Comparison of ENCODE assay signal across 8 mouse cellular contexts in genomic region chr6:125572291-125573188, GRCm38 (mm10). TPM values are rescaled to one million over a fixed set of nuclear protein-coding genes. Genes with fewer than 3 reads are reported as not detected.
A peak's percentile ranks its signal among the peaks of the same experiment; 100 is the strongest.
DNase-seq lines count a peak whose midpoint lies in the region; ATAC-seq lines count a peak whose summit lies in the region.

No protein-coding gene starts in this region.

- no peaks in the 10 kb centered on the region for H3K9me3 ChIP-seq in forebrain, embryonic 13.5 days (replicated peaks)
- no peaks in the 10 kb centered on the region for H3K9me3 ChIP-seq in liver, embryonic 16.5 days (replicated peaks; ENCODE audit: control insufficient read depth, low read length)
- H3K9me3 ChIP-seq in neural tube, embryonic 14.5 days (ENCODE audit: control insufficient read depth, low read length), result no peaks in the 10 kb centered on the region

- no peaks in the 10 kb centered on the region for H3K36me3 ChIP-seq in forebrain, embryonic 13.5 days (ENCODE audit: poor library complexity, severe bottlenecking)
- H3K36me3 ChIP-seq in liver, embryonic 16.5 days (ENCODE audit: control insufficient read depth, insufficient read depth), result no peaks in the 10 kb centered on the region
- no peaks in the 10 kb centered on the region for H3K36me3 ChIP-seq in neural tube, embryonic 14.5 days (ENCODE audit: control insufficient read depth, insufficient read depth, low read length)

- H3K4me1 ChIP-seq in forebrain, embryonic 13.5 days, result peaks cover 17% of the 10 kb centered on the region
- peaks cover 38% of the 10 kb centered on the region for H3K4me1 ChIP-seq in liver, embryonic 16.5 days (ENCODE audit: control insufficient read depth, low read depth, low read length)
- H3K4me1 ChIP-seq in neural tube, embryonic 14.5 days (ENCODE audit: control insufficient read depth, insufficient read depth, low read length), result peaks cover 12% of the 10 kb centered on the region

- WGBS in forebrain, embryonic 13.5 days, result 35% methylated on average over 18 of the region's 18 CpGs
- 20% methylated on average over 18 of the region's 18 CpGs for WGBS in liver, embryonic 16.5 days (ENCODE audit: insufficient replicate concordance)
- 41% methylated on average over 18 of the region's 18 CpGs for WGBS in neural tube, embryonic 14.5 days

- peak; percentile 71 for DNase-seq in 416B (ENCODE audit: low read depth)
- peak; percentile 50 to 78 for DNase-seq in adrenal gland, postnatal 4 days (ENCODE audit: low spot score in 2 of 2)
- DNase-seq in heart, postnatal 10 days, result peak; percentile 87 to 90
- peak; percentile 79 to 88 for DNase-seq in kidney, postnatal 4 days
- peak; percentile 87 for DNase-seq in testis, postnatal 10 days (ENCODE audit: low spot score)

- peak overlapping the region; percentile 60 for H3K4me2 ChIP-seq in forebrain, embryonic 13.5 days
- H3K4me2 ChIP-seq in liver, embryonic 16.5 days (ENCODE audit: low read depth, low read length), result peak overlapping the region; percentile 75
- peak overlapping the region; percentile 34 for H3K4me2 ChIP-seq in neural tube, embryonic 14.5 days (ENCODE audit: low read depth, low read length)

- intact Hi-C loops in heart, postnatal 10 days (cut with DNase I), result loop anchor here (2.0 kb wide), 1 partner anchor 26 kb away; no protein-coding TSS in a partner anchor

- peak overlapping the region; percentile 29 for H3K4me3 ChIP-seq in forebrain, embryonic 13.5 days
- peak overlapping the region; percentile 61 for H3K4me3 ChIP-seq in liver, embryonic 16.5 days (ENCODE audit: low read depth, low read length)
- H3K4me3 ChIP-seq in neural tube, embryonic 14.5 days (ENCODE audit: low read depth, low read length), result 0 out of 2 replicates have a peak overlapping the region, but pooled peaks have one; percentile 0

- 0 out of 2 replicates have a peak overlapping the region, but pooled peaks have one; percentile 12 for H3K9ac ChIP-seq in forebrain, embryonic 13.5 days
- peak overlapping the region; percentile 71 for H3K9ac ChIP-seq in liver, embryonic 16.5 days (ENCODE audit: low read depth, low read length)
- H3K9ac ChIP-seq in neural tube, embryonic 14.5 days (replicated peaks; ENCODE audit: low read depth, low read length), result no peak overlapping the region

- peak; percentile 52 for ATAC-seq in forebrain, embryonic 13.5 days
- 0 out of 2 replicates have a peak, but pooled peaks have one; percentile 2 for ATAC-seq in liver, embryonic 16.5 days (ENCODE audit: low read depth)
- peak; percentile 57; the same call in 1 of the 2 replicates for ATAC-seq in neural tube, embryonic 14.5 days (ENCODE audit: low read depth)

- no peaks in the 10 kb centered on the region for H3K27me3 ChIP-seq in forebrain, embryonic 13.5 days
- no peaks in the 10 kb centered on the region for H3K27me3 ChIP-seq in liver, embryonic 16.5 days (ENCODE audit: control insufficient read depth, insufficient read depth, low read depth, low read length)
- no peaks in the 10 kb centered on the region for H3K27me3 ChIP-seq in neural tube, embryonic 14.5 days (ENCODE audit: control insufficient read depth, insufficient read depth, low read length)

- H3K27ac ChIP-seq in forebrain, embryonic 13.5 days, result peak overlapping the region; percentile 48
- peak overlapping the region; percentile 95 for H3K27ac ChIP-seq in liver, embryonic 16.5 days (ENCODE audit: low read length)
- H3K27ac ChIP-seq in neural tube, embryonic 14.5 days (ENCODE audit: low read depth, low read length), result peak overlapping the region; percentile 35; the same call in 1 of the 2 replicates

RNA-seq across cellular contexts. Expression of gene Vwf, which starts 26.0 kb away (rescaled TPM):
- total RNA-seq in adrenal gland, postnatal 4 days (2021), result 10 to 100 TPM; 19.8 to 20.4 TPM
- 4.8 and 7.7 TPM in 2 replicates for polyA plus RNA-seq in forebrain, embryonic 13.5 days (2015; fragmentation: Nextera tagmentation; extraction: Ambion mirVana)
- 10 to 100 TPM; 77.4 to 85.2 TPM for total RNA-seq in heart, postnatal 10 days (2021)
- polyA plus RNA-seq in liver, embryonic 16.5 days (2015; fragmentation: Nextera tagmentation; extraction: Ambion mirVana), result 10.4 and 11.9 TPM in 2 replicates
- 6.5 and 10.9 TPM in 2 replicates for polyA plus RNA-seq in neural tube, embryonic 14.5 days (2014; fragmentation: Nextera tagmentation; extraction: Ambion mirVana)

Comparison
In these comparisons a context has a peak if more than half of its experiments do, and no peak if none do; other contexts are left out.
1. Peak in every context shown above with its lines: DNase-seq, ATAC-seq, H3K4me3 ChIP-seq and H3K27ac ChIP-seq.
2. ATAC-seq: peak in every context shown above with its lines; median percentile 57 in neural tube, embryonic 14.5 days; 52 in forebrain, embryonic 13.5 days; 2 in liver, embryonic 16.5 days.
3. H3K27ac ChIP-seq: peak in every context shown above with its lines; median percentile 95 in liver, embryonic 16.5 days; 48 in forebrain, embryonic 13.5 days; 35 in neural tube, embryonic 14.5 days.
4. H3K4me3 ChIP-seq: peak in every context shown above with its lines; median percentile 61 in liver, embryonic 16.5 days; 29 in forebrain, embryonic 13.5 days; 0 in neural tube, embryonic 14.5 days.